Mouse (Mus musculus) heart, adult 11 months (tissue): ENCODE results near the gene Zbtb48.
A peak's percentile ranks its signal among the peaks of the same experiment; 100 is the strongest.

Experiments
- DNase-seq: peaks from one replicate; pipeline ENCODE4 v3.0.0; 2022

The Zbtb48 gene

DNA sequence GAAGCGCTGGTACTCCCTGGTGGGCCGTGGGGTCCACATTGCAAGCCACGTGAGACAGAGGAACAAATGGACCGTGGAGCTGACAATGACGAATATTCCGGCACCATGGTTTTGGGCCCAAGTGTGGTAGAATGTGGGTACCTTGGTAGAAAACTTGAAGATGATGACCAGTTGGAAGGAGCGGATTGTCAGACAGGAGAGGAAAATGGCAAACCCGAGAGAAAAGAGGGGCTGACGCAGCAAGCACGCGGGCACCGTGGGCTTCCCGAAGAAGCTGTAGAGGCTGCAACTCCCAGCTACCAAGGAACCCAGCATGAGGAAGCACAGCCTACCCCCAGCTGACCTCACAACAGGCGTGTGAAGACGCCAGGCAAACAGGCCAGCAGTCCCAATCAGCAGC lies 985 bp upstream of the Zbtb48 start:
- no peak for DNase-seq

DNA sequence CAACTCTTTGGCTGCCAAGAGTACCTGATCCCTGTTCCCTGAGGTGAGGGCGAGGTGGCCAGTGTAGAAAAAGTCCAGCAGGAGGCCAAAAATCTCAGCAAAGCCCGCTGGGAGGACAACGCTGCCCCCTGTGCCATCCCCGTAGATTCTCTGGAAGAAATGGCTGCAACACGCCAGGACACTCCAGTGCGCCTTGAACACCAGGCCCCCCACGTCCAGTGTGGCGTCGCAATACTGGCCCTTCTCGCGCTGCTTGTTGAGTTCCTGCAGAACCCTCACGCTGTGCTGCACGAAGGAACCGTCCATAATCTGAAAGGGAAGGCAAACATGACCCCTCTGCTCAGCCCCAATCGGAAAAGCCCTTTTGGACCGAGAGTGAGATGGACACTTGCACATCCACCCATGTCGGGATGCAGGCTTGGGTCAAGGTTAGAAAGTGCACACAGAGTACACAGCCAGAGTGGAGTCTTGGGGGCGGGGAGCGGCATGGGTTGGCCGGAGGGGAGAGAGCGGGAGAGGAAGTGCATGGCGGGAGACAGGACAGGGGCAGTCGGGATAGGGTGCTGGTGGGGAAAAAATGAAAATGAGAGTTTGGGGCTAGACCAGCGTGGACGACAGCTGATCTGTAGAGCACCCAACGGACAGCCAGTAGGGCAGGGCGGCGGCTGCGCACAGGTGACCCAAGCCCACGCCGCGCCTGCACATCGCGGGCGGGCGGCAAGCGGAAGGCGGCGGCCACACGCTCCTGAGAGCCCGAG lies 541 bp downstream of the Zbtb48 start:
- DNase-seq: peak; percentile 95

DNA sequence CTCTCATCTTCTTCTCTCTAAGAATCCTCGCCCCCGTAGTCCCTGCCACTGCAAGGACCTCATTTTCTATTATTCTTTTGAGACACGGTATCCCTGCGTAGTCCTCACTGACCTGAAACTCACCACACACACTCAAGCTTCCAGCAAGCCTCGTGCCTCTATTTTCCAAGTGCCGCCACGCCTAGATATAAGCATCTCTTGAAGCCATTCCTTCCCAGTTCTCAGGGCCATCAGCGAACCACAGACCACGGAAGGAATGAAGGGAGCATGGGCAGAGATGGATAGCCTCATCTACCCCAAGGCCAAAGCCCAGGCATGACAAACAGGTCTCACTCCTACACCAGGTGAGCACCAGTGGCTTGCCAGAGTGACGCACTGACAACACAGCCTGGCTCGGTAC lies 2.9 kb downstream of the Zbtb48 start:
- DNase-seq: no peak

DNA sequence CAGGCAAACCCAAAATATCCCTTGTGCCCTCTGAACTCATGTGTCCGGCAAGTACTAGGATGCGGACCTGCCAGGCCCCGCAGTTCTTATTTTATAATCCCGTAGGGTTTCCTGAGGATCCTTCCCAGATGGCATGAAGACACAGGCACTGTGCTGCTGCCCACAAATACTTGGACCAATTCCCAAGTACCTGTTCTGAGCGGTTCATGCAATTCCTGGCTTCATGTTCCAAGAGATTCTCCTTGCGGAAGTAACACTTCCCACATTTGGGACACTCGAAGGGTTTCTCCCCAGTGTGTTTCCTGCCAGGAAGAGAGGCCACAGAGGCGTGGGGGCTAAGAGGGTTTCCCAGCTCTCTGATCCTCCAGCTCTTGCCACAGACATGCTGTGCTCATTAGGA lies 5.0 kb downstream of the Zbtb48 start:
- DNase-seq: no peak

DNA sequence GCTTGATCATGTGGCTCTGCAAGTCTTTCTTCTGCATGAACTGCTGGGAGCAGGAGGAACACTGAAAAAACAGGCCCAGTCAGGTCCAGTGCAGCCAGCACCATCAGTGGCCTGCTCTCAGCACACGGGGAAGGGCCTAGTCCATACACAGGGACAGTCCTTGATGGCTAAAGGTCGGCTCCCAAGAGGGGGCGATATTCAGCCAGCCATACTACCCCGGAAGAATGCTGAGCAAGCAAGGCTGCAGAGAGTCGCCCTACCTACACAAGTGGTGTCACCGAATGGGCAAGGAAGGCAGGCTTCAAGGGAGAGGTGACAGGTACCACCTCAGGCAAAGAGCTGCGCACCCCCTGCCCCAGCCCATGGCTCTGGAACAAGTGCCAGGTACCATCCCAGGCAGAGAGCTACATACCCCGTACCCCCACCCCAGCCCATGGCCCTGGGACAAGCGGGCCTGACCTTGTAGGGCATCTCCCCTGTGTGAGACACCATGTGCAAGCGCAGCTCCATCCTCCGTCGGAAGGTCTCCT lies 5.8 kb downstream of the Zbtb48 start:
- peak; percentile 90 for DNase-seq

DNA sequence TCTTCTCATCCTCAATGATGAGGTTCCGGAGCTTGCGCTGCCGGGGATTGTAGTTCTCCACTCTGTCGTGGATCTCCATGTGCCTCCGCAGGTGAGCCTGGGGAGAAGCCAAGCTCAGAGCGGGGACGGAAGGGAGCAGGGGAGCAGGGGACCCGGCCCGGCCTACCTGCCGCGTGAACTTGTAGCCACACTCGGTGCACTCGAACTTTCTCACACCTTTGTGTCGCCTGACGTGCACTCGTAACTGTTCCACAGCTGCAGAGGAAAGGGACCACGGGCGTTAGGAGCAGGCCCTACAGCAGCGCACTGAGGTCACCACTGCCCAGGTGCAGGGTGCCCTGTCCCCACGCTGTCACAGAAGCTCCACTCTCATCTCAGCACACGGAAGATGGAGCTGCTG lies 7.4 kb downstream of the Zbtb48 start:
- DNase-seq: peak; percentile 89

DNA sequence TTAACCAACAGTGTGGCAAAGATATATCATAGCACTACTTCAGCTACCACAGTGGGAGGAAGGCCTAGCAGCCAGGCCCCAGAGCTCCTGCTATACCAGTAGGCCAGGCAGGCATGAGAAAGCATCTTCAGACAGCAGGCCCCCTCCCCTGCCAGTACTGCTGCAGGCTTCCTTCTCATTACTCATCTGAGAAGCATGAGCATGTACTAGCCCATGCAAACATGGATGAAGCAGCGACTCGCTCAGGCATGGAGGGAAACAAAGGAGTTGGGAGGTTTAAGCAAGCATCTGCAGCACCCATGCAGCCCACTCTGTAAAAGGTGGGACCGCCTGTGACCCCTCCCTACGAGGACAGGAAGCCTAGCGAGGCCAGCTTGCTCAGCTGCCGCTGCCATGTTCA lies 8.4 kb downstream of the Zbtb48 start:
- DNase-seq: peak; percentile 88

DNA sequence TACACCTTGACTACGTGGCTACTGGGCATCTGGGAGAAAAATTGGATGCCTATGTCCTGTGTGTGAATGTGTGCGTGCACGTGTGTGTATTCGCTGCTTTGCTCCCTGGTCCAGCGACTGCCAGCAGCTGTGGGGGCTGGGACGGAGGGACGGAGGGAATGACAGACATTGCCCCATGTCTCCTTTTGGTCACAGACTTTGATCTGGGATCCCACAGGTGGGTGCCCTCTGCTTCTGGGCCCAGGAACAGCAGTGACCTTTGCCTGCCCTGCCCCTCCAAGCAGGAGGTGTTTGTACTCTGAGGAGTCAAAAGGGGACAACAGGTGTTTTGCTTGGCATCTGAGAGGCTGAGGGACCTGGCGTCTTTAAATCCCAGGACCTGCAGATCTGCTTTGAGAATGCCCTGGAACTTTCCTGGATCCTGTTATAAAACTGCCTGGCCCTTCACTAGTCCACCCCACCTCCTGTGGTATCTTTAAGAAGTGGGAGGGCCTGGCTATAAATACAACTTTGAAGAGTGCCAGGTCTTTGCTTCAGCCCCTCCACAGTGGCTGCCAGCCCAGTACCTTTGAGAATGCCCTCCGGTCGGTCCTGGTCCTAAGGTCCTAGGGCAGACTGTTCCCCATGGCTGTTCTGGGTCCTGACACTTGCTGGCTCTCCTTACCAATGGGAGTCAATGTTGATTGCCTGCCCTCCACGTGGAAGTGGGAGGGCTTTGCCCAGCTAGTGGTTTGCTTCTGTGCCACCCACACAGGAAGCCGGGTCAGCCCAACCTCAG lies 14.2 kb downstream of the Zbtb48 start:
- DNase-seq: peak; percentile 98

DNA sequence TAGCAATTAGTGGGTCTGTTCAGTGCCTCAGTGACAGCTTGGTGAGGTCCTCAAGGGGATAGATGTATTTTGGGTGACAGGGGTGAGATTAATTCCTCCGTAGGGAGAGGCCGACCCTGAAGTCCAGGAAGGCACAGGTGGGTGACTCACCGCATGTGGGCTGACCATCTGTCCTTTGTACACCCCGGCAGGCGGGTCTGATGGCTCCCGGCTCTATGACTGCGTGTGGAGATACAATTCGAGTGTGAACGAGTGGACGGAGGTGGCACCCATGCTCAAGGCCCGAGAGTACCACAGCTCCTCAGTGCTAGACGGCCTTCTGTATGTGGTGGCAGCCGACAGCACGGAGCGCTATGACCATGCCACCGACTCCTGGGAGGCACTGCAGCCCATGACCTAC lies 15.4 kb downstream of the Zbtb48 start:
- DNase-seq: no peak

DNA sequence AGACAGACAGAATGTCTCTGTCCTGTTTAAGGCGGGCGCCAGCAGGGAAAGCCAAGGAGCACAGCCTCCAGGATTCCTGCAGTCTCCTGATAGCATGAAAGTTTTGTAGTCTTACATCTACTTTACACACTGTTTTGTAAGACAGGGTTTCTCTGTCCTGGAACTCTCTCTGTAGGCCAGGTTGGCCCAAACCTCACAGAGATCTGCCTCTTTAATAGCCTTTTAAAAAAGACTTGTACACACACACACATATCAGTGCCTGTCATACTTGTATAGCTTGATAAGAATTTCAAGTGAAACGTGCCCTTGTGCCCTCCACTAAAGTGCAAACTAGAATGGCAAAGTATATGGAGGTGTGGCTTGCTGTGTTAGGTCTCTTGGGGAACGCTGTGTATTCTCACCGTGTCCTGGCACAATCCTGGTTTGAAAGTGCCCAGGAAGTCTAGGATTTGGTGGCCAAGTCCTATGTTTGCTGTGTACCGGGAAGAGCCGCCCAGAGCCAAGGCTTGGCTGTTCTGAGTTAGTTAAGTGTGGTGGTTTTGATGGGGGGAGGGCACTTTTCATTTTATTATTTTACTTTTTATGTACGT lies 16.2 kb downstream of the Zbtb48 start:
- no peak for DNase-seq

DNA sequence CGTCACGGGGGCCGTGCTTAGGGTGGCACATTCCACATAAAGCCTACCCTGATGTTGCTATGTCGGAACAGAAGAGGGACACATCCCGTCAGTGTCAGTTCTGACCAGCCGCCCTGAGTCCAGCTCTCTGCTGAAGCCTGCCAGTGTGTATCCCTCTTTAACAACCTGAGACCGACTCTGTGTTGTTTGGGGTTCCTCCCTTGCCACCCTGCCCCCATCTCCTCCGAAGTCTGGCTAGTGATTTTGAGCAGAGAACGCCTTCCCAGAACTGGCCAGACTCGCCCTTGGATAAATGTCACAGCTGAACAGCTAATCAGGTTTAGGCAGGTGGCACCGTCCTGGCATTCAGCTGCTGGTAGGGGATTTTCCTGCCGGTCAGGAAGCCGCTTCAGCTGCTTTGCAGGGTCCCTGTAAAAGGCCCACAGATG lies 16.8 kb downstream of the Zbtb48 start:
- DNase-seq: peak; percentile 95

DNA sequence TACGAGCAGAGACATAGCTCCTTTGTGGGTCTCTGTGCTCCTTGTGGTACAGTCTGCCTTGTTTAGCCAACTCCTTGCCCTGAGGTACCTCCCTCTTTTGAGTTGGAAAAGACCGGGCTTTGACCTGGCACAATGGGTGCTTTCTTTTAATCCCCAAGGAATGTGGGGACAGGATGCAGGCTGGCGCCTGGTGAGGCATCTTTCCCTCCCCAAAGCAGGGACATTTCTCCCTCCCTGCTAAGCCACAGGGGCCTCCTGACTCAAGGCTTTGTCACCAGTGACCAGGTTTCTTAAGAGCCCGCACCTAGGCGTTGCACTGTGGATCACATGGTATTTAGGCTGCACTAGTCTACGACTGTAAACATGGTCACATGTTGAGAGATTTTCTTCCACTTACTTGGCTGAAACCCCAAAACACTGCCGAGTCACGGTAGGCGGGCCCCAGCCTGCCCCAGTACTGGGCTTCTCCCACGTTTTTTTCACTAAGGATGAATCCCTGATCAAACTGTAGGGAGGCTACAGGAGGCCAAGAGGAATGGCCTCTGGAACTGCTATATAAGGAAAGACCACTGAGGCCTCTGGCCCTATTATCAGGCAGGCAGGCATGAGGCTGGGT lies 17.3 kb downstream of the Zbtb48 start:
- peak; percentile 97 for DNase-seq

DNA sequence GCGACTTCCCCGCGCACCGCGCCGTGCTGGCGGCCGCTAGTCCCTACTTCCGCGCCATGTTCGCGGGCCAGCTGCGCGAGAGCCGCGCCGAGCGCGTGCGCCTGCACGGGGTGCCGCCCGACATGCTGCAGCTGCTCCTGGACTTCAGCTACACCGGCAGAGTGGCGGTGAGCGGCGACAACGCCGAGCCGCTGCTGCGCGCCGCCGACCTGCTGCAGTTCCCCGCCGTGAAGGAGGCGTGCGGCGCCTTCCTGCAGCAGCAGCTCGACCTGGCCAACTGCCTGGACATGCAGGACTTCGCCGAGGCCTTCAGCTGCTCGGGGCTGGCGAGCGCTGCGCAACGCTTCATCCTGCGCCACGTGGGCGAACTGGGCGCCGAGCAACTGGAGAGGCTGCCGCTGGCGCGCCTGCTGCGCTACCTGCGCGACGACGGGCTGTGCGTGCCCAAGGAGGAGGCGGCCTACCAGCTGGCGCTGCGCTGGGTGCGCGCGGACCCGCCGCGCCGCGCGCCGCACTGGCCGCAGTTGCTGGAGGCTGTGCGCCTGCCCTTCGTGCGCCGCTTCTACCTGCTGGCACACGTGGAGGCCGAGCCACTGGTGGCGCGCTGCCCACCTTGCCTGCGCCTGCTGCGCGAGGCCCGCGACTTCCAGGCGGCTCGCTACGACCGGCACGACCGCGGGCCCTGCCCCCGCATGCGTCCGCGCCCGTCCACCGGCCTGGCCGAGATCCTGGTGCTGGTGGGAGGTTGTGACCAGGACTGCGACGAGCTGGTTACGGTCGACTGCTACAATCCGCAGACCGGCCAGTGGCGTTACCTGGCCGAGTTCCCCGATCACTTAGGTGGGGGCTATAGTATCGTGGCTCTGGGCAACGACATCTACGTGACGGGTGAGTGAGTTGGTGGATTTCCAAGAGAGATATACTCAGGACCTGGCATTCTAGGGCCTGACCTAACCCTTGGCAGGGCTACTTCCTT lies 18.1 kb downstream of the Zbtb48 start:
- peak; percentile 97 for DNase-seq

DNA sequence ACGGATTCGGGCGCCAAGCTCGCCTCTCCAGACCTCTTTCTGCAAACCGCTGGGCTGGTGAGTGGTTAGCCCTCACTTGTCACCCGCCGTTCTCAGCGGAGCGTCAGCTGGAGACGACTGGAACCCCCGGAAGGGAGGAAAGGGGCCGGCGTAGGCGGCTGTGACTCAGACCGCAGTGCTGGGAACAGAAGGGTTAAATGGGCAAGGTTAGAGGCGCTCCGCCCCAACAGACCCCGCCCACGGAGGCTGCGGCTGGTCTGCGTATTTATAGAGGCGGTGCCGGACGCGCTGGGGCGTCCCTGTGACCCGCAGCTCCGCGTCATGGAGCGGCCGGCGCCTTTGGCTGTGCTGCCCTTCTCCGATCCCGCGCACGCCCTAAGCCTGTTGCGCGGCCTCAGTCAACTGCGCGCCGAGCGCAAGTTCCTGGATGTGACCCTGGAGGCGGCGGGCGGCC lies 18.8 kb downstream of the Zbtb48 start, which contains the start of gene Klhl21:
Gene Klhl21, plus strand, starts transcription at position 182 of the 454 bp plus-strand sequence.
- peak; percentile 100 for DNase-seq

DNA sequence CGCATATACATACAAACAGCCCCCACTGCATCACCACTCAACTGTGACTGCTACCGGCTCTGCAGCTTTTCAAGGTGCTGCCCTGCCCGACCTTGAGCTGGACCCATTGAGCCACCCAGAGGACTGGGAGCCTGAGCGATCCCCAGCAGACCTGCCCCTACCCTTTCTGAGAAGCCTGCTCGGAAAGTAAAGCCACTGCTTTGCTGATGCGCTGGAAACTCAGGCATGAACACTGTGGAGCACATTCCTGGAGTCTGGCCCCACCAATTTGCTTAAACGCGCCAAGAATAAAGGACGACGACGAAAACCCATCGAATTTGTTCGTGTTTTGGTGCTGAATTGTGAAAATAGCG lies 19.3 kb downstream of the Zbtb48 start:
- peak; percentile 95 for DNase-seq

DNA sequence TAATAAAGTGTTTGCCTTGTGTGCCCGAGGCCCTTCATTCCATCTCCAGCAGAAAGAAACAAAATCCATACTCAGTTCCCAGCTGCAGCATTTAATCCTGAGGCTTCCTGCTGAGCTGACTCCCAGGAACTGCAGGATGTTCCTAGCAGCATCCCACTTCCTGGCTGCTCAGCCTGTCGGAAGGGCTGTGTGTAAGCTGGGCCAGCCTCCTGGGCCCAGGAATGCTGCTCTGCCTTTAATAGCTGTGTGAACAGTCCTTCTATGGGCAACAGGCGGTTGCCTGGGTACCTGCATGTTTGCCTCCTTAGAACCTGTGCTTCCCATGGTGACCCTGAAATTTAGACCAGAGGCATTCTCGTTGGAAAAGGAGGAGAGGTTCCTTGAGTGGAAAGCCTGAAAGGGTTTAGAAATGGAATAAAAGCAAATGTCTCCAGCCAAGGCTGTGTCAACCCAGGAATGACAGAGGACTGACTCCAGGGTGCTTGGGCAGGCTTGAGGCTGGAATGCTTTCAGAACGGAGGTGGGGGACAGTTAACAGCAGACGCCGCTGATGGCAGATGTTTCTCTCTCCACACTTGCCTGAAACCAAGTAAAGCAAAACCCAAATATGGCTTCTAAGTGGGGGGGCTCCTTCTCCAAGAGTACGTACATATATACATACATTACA lies 19.9 kb downstream of the Zbtb48 start:
- DNase-seq: peak; percentile 97

DNA sequence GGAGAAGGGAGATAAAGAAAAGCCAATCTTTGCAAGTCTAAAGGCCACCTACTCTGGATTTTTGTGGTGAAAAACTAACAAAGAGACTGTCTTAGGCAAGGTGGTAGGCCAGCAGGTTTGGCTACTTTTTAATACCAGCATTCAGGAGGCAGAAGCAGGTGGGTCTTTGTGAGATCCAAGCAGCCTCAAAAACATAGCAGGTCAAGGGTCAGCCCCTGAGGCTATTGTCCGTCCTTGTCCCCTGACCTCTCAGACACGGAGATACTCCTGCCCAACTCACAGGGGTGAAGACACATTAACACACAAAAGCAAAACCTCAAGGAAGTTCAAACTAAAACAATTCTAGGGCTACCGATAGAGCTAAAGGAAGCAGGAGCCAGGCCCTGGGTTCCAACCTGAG lies 20.7 kb downstream of the Zbtb48 start:
- DNase-seq: no peak

DNA sequence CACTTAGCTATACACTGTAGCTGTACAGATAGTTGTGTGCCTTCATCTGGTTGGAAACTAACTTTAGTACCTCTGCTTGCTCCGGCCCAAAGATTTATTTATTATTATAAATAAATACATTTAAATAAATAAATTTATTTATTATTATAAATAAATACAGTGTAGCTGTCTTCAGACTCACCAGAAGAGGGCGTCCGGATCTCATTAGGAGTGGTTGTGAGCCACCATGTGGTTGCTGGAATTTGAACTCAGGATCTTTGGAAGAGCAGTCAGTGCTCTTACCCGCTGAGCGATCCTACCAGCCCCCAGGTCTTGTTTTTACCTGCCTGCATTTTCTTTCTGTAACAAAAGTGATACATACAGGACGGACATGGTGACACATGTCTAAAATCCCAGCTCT lies 21.3 kb downstream of the Zbtb48 start:
- DNase-seq: no peak

DNA sequence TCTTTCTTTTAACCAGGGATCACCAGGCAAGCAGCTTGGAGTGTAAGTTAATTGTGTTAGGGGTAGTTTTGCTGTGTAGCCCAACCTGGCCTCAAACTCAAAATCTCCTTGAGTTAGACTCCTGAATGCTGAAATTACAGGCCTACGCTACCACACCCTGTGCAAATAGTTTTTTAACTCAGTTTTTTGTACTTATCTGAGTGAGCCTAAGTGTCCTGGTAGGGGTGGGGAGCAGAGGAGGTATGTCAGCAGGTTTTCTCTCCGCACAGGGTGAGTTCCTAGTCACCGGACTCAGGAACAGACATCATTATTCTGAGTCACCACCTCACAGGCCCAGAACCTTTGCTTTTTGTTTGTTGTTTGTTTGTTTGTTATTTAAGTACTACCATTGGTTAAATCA lies 25.4 kb downstream of the Zbtb48 start:
- no peak for DNase-seq

DNA sequence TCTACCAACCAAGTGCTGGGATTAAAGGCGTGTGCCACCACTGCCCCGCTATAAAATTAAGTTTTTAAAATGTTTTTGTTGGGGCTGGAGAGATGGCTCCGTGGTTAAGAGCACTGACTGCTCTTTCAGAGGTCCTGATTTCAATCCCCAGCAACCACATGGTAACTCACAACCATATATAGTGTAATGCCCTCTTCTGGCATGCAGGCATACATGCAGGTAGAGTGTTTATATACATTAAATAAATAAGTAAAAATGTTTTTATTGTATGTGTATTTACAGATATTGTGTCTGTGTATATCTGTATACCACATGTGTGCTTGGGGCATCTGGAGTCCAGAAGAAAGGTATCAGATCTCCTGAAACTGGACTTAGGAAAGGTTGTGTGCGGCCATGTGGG lies 26.1 kb downstream of the Zbtb48 start:
- no peak for DNase-seq

DNA sequence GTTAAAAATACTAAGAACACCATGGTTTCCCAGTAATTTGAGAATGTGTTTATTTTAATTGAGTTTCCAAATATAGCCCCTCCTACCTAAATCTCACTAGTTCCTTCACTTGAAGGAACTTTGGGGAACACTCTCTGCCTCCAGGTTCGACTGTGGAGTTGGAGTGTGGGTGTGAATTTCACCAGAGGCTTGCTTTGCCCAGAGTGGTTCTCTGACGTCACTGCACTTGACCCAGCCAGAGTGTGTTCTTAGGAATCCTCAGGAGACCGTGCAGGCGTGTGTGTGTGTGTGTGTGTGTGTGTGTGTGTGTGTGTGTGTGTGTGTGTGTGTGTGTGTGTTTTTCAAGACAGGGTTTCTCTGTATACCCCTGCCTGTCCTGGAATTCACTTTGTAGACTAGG lies 26.6 kb downstream of the Zbtb48 start:
- DNase-seq: no peak
